Mouse (Mus musculus) ES-Bruce4 (cell line): ENCODE results near the gene Gm6408.

ENCODE experiments used
- CTCF ChIP-seq: IDR thresholded peaks from one replicate; pipeline ENCODE4 v1.8.1; 2011; ENCODE audit warnings: low read depth, low read length
- POLR2A ChIP-seq: IDR thresholded peaks from one replicate; pipeline ENCODE4 v1.8.1; 2011; ENCODE audit warnings: low read length; ENCODE audit not compliant: insufficient read depth

- TF ChIP-seq POLR2A (no peak), CTCF (no peak)
These were observed 39.0 kb upstream of the Gm6408 start for GRCm38 (mm10) chr5:146442767-146443166.
